Mouse (Mus musculus) heart, postnatal 0 days (tissue): ENCODE measurements around the gene Kcnn1. TPM values are rescaled to one million over a fixed set of nuclear protein-coding genes. Genes with fewer than 3 reads are reported as not detected.

Experiments used
- ATAC-seq: fragments of 200-750 bp; cut with Nextera tagmentation; 2 replicates; pipeline ENCODE4 v1.8.0; 2017; ENCODE audit warnings: low read depth, moderate number of reproducible peaks, moderate library complexity; ENCODE audit not compliant: insufficient read depth
- DNase-seq: peaks from one replicate; pipeline ENCODE4 v3.0.0-alpha.2; 2016; ENCODE audit warnings: low spot score
- H3K27ac ChIP-seq: fragments of 300-500 bp; sonication (generic); 2 replicates; pipeline ENCODE4 v1.5.1; 2014; ENCODE audit warnings: low read depth, mild to moderate bottlenecking
- H3K27me3 ChIP-seq: fragments of 300-500 bp; sonication (generic); 2 replicates; pipeline ENCODE4 v1.6.1; 2014; ENCODE audit warnings: low read length, mixed read lengths; ENCODE audit not compliant: control insufficient read depth, insufficient read depth
- H3K36me3 ChIP-seq: fragments of 300-500 bp; sonication (generic); replicated peaks from 2 replicates; pipeline ENCODE4 v1.6.1; 2014; ENCODE audit warnings: low read length, mixed read lengths; ENCODE audit not compliant: control insufficient read depth, insufficient read depth
- H3K4me1 ChIP-seq: fragments of 300-500 bp; sonication (generic); 2 replicates; pipeline ENCODE4 v1.6.1; 2014; ENCODE audit warnings: antibody characterized with exemption; ENCODE audit not compliant: control insufficient read depth, insufficient read depth
- H3K4me2 ChIP-seq: fragments of 300-500 bp; sonication (generic); 2 replicates; pipeline ENCODE4 v1.6.1; 2014; ENCODE audit warnings: low read depth, mild to moderate bottlenecking, low read length, moderate library complexity
- H3K4me3 ChIP-seq: fragments of 300-500 bp; sonication (generic); 2 replicates; pipeline ENCODE4 v1.5.1; 2014; ENCODE audit warnings: low read depth, low read length
- H3K9ac ChIP-seq: fragments of 300-500 bp; sonication (generic); replicated peaks from 2 replicates; pipeline ENCODE4 v1.6.1; 2014; ENCODE audit warnings: low read depth, low read length, mixed read lengths
- H3K9me3 ChIP-seq: fragments of 300-500 bp; sonication (generic); replicated peaks from 2 replicates; pipeline ENCODE4 v1.6.1; 2016; ENCODE audit warnings: low read length; ENCODE audit not compliant: control insufficient read depth
- CTCF ChIP-seq: IDR thresholded peaks from 2 replicates; pipeline ENCODE4 v1.5.1; 2016; ENCODE audit warnings: antibody characterized with exemption, control low read depth, low read depth
- EP300 ChIP-seq: IDR thresholded peaks from 2 replicates; pipeline ENCODE4 v1.6.1; 2016; ENCODE audit warnings: antibody characterized with exemption, low read depth
- WGBS: fragments of 180-500 bp; shearing (Covaris S2); extraction: QIAGEN DNeasy Blood & Tissue Kit; methylation state at CpG from one replicate; pipeline ENCODE4 v1.1.7; 2014; 5-methylcytosine and 5-hydroxymethylcytosine counted together
- polyA plus RNA-seq: library from polyadenylated mRNA; unstranded; fragments of >200 nt; fragmentation: Nextera tagmentation; extraction: Ambion mirVana; gene quantifications from 2 replicates; pipeline ENCODE4 v1.2.1, GENCODE M21; 2015
- total RNA-seq: library from RNA; depleted of rRNA; stranded (reverse); fragments of >200 nt; gene quantifications from 2 replicates; pipeline ENCODE4 v1.2.3, GENCODE M21; 2014; ENCODE audit warnings: low replicate concordance

Gene Kcnn1
- total and polyA plus RNA-seq, 2 experiments from 2014 or later, result 3.4 to 25.2 TPM

DNA sequence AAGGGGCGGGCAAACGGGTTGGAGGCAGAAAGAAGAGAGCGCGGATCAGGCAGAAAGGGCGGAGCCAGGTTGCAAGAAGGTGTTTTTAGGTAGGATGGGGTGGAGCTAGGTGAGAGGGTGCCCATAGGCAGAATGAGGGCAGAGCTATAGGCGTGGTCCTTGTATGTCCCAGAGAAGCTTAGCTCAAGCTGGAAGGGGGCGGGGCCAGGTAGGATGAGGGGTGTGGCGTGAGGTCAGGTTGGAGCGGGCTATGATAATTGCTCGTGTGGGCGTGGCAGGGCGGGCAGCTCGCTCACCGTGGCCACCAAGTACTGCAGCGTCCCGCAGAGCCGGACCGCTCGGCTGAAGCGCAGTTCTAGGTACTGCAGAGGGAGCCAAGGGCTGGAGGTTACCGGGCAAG, 28.3 kb upstream of the Kcnn1 start:
- WGBS, result 10% methylated on average over 20 of the region's 21 CpGs
- Histone ChIP-seq H3K27me3 (peaks cover 38% of the 10 kb centered on the region), H3K4me2 (no peak overlapping the region), H3K9ac (no peak overlapping the region), H3K36me3 (peaks cover 21% of the 10 kb centered on the region), H3K4me3 (no peak overlapping the region), H3K27ac (no peak overlapping the region), H3K9me3 (no peaks in the 10 kb centered on the region), H3K4me1 (peaks cover 4% of the 10 kb centered on the region)
- ATAC-seq (no peak), DNase-seq (no peak)
- TF ChIP-seq EP300, result no peak
- no peak for TF ChIP-seq CTCF

DNA sequence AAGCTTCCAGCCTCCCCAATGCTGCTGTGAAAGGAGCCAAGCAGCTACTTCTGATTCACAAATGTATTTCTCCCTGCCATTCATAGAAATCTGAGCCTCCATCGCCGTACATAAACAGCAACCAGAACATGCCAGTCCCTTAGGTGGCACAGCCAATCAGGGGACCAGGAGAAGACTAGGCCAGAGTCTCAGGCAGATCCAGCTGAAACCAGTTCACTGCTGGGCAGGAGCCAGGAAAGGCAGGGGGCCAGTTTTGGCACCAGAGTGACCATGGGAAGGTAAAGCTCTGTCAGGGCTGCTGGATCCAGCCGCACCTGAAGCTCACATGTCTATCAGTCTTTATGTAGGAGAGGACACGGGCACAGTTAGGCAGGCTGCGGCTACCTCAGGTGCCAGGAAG, 27.6 kb upstream of the Kcnn1 start:
- Histone ChIP-seq H3K9me3 (no peaks in the 10 kb centered on the region), H3K4me1 (no peaks in the 10 kb centered on the region; the same call in 1 of the 2 replicates), H3K4me2 (no peak overlapping the region), H3K36me3 (peaks cover 19% of the 10 kb centered on the region), H3K27ac (no peak overlapping the region), H3K27me3 (peaks cover 38% of the 10 kb centered on the region), H3K9ac (no peak overlapping the region), H3K4me3 (no peak overlapping the region)
- TF ChIP-seq CTCF (no peak), EP300 (no peak)
- DNase-seq, result no peak
- no peak for ATAC-seq
- whole genome bisulfite sequencing, result 89% methylated on average over 5 of the region's 5 CpGs

DNA sequence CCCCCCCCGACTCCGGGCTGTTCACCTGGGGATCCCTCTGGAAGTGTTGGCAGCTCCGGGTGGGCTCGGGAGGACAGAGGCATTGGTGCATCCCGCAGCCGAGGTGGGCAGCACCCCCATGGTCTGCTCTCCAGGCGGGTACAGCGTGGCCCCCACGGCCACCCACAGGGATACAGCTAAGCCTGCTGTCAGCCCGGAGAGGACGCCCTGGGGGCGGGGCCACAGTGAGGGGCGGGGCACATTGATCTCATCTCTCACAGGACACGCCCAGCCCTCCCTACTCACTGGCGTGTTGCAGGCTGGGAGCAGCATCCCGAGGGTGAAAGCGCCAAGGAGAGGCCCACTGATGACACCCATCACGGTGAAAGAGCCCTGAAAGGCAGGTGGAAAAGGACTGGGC, 24.6 kb upstream of the Kcnn1 start:
- Histone ChIP-seq H3K27ac (no peak overlapping the region), H3K4me2 (no peak overlapping the region), H3K36me3 (no peaks in the 10 kb centered on the region), H3K4me3 (no peak overlapping the region), H3K27me3 (peaks cover 30% of the 10 kb centered on the region), H3K9ac (no peak overlapping the region), H3K4me1 (no peaks in the 10 kb centered on the region; the same call in 1 of the 2 replicates), H3K9me3 (no peaks in the 10 kb centered on the region)
- DNase-seq (no peak), ATAC-seq (no peak)
- no peak for TF ChIP-seq CTCF
- no peak for TF ChIP-seq EP300
- 7% methylated on average over 17 of the region's 18 CpGs for WGBS

DNA sequence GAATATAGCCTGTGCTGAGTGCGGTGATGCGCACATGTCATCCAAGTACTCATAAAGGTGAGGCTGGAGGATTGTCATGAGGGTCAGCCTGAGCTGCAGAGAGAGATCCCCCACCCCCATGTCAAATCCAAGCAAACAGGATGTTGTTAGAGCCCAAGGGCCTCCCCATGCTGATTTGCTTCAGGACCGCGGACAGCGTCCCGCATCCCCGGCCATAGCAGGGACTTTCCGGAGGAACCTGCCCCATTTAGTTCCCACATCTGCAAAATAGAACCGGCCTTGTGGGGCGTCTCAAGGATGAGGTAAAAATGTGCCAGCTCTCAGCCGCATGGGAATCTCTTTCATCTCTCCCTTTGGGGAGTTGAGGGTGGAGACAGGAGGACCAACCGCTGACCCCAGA, 22.6 kb upstream of the Kcnn1 start:
- Histone ChIP-seq H3K27me3 (peaks cover 10% of the 10 kb centered on the region), H3K4me1 (peaks cover 5% of the 10 kb centered on the region; the same call in 1 of the 2 replicates), H3K4me2 (no peak overlapping the region), H3K9ac (no peak overlapping the region), H3K9me3 (no peaks in the 10 kb centered on the region), H3K36me3 (no peaks in the 10 kb centered on the region), H3K4me3 (no peak overlapping the region), H3K27ac (no peak overlapping the region)
- DNase-seq (no peak), ATAC-seq (no peak; the same call in 1 of the 2 replicates)
- WGBS, result 13% methylated on average over 12 of the region's 12 CpGs
- TF ChIP-seq CTCF, result no peak
- no peak for TF ChIP-seq EP300

DNA sequence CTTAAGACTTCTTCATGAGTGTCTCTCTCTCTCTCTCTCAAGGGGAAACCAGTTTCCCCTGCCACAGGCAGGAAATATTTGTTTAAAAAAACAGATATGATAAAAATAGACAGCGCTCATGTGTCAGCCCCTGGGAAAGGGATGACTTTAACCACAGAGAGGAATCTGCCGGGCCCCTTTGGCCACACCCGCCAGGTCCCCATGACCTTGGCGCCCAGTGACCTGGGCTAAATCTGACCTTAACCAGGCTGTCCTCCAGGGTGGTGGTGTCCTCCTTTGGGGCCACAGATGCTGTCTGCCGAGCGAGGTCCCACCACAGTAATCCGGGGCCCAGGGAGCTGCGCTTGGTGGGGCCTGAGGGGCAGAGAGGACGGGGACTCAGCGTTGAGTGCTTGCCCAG, 21.6 kb upstream of the Kcnn1 start:
- DNase-seq, result no peak
- H3K27me3 ChIP-seq, result 0 out of 2 replicates have a peak, but pooled peaks cover 8% of the 10 kb centered on the region
- no peak for TF ChIP-seq EP300
- TF ChIP-seq CTCF, result no peak
- H3K4me1 ChIP-seq, result peaks cover 5% of the 10 kb centered on the region; the same call in 1 of the 2 replicates
- no peak overlapping the region for H3K4me2 ChIP-seq
- H3K9ac ChIP-seq, result no peak overlapping the region
- H3K9me3 ChIP-seq, result no peaks in the 10 kb centered on the region
- H3K36me3 ChIP-seq, result no peaks in the 10 kb centered on the region
- WGBS, result 71% methylated on average over 10 of the region's 10 CpGs
- H3K4me3 ChIP-seq, result no peak overlapping the region
- no peak overlapping the region for H3K27ac ChIP-seq
- ATAC-seq, result no peak

DNA sequence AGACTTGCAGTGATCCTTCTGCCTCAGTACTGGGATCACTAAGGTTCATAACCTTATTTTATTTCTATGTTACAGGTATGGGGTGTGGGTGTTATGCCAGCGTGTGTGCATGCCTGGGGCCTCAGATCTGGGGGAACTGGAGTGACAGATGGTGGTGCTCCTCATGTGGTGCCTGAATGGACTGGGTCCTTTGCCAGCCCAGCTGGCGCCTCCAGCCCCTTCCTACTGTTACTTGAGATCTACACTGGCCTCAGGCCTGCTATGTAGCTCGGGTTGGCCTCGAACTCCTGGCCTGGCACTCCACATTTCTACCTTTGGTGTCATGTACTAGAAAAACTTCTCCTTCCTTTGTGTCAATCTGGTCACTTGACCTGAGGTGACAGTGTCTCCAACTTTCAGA, 21.1 kb upstream of the Kcnn1 start:
- Histone ChIP-seq H3K4me2 (no peak overlapping the region), H3K27ac (no peak overlapping the region), H3K4me3 (no peak overlapping the region), H3K4me1 (peaks cover 5% of the 10 kb centered on the region; the same call in 1 of the 2 replicates), H3K36me3 (no peaks in the 10 kb centered on the region), H3K9me3 (no peaks in the 10 kb centered on the region), H3K27me3 (0 out of 2 replicates have a peak, but pooled peaks cover 8% of the 10 kb centered on the region), H3K9ac (no peak overlapping the region)
- 72% methylated on average over 4 of the region's 4 CpGs for whole genome bisulfite sequencing
- DNase-seq (no peak), ATAC-seq (no peak)
- TF ChIP-seq EP300, result no peak
